Mouse (Mus musculus) bone marrow macrophage, adult 2 months (primary cell): ENCODE measurements around the gene Tmem60.
A peak's percentile ranks its signal among the peaks of the same experiment; 100 is the strongest.

Experiments used
- CTCF ChIP-seq: IDR thresholded peaks from 2 replicates; pipeline ENCODE4 v1.5.1; 2012; ENCODE audit warnings: low read depth, mild to moderate bottlenecking, low read length, moderate library complexity
- POLR2A ChIP-seq: IDR thresholded peaks from 2 replicates; pipeline ENCODE4 v1.6.1; 2012; ENCODE audit warnings: mild to moderate bottlenecking, low read depth, low read length, borderline replicate concordance

GRCm38 (mm10) chr5:20913372-20914275, 31.6 kb downstream of the Tmem60 start:
- no peak for TF ChIP-seq POLR2A
- peak; percentile 23; the same call in 1 of the 2 replicates for TF ChIP-seq CTCF
